Comparison of ENCODE assay signal across 8 mouse cellular contexts in genomic region chr7:135768592-135768991, GRCm38 (mm10). TPM values are rescaled to one million over a fixed set of nuclear protein-coding genes. Genes with fewer than 3 reads are reported as not detected.
DNase-seq lines count a peak whose midpoint lies in the region; ATAC-seq and TF ChIP-seq lines count a peak whose summit lies in the region.

No protein-coding gene starts in this region.

- no peak overlapping the region for H3K4me3 ChIP-seq in heart, embryonic 10.5 days
- H3K4me3 ChIP-seq in intestine, postnatal 0 days (ENCODE audit: low read depth, low read length), result no peak overlapping the region
- no peak overlapping the region for H3K4me3 ChIP-seq in stomach, embryonic 14.5 days (ENCODE audit: low read depth, low read length)

- WGBS in heart, embryonic 10.5 days, result 9% methylated on average over 3 of the region's 3 CpGs
- 1% methylated on average over 3 of the region's 3 CpGs for WGBS in intestine, postnatal 0 days
- 11% methylated on average over 3 of the region's 3 CpGs for WGBS in stomach, embryonic 14.5 days

- H3K4me1 ChIP-seq in heart, embryonic 10.5 days, result no peaks in the 10 kb centered on the region
- H3K4me1 ChIP-seq in intestine, postnatal 0 days (replicated peaks; ENCODE audit: control insufficient read depth, insufficient read depth, low read length), result no peaks in the 10 kb centered on the region; the same call in 1 of the 2 replicates
- no peaks in the 10 kb centered on the region for H3K4me1 ChIP-seq in stomach, embryonic 14.5 days (ENCODE audit: control insufficient read depth, insufficient read depth, low read length)

- peak; percentile 85 to 94 for DNase-seq in heart, adult 18-20 months
- DNase-seq in heart, embryonic 10.5 days (ENCODE audit: low spot score), result no peak
- DNase-seq in cerebellum, adult 9-10 months, result peak; percentile 60
- DNase-seq in frontal cortex, postnatal 10 days (ENCODE audit: low spot score in 2 of 2), result peak; percentile 47 to 74
- peak; percentile 93 for DNase-seq in left cerebral cortex, postnatal 4 days
- peak; percentile 75 for DNase-seq in neural tube, embryonic 10.5 days (ENCODE audit: extremely low spot score, low spot score)

- no peak overlapping the region for H3K27ac ChIP-seq in heart, embryonic 10.5 days
- no peak overlapping the region for H3K27ac ChIP-seq in intestine, postnatal 0 days (ENCODE audit: low read depth, low read length)
- no peak overlapping the region for H3K27ac ChIP-seq in stomach, embryonic 14.5 days (ENCODE audit: low read length)

- intact Hi-C loops in left cerebral cortex, postnatal 4 days (cut with DNase I), result no loop called here

- no peak overlapping the region for H3K9ac ChIP-seq in intestine, postnatal 0 days (ENCODE audit: low read depth, low read length)
- no peak overlapping the region for H3K9ac ChIP-seq in stomach, embryonic 14.5 days (replicated peaks; ENCODE audit: low read depth, low read length)

- H3K36me3 ChIP-seq in heart, embryonic 10.5 days, result no peaks in the 10 kb centered on the region
- no peaks in the 10 kb centered on the region for H3K36me3 ChIP-seq in intestine, postnatal 0 days (ENCODE audit: control insufficient read depth, insufficient read depth)
- no peaks in the 10 kb centered on the region for H3K36me3 ChIP-seq in stomach, embryonic 14.5 days (ENCODE audit: control insufficient read depth, insufficient read depth, low read length)

- ATAC-seq in intestine, postnatal 0 days, result 0 out of 2 replicates have a peak, but pooled peaks have one; percentile 28
- ATAC-seq in stomach, embryonic 14.5 days (ENCODE audit: insufficient number of reproducible peaks, insufficient read depth, low FRiP score, low read depth), result 0 out of 2 replicates have a peak, but pooled peaks have one; percentile 33

- H3K27me3 ChIP-seq in heart, embryonic 10.5 days (ENCODE audit: insufficient read depth, poor library complexity, severe bottlenecking), result peaks cover 4% of the 10 kb centered on the region; the same call in 1 of the 2 replicates
- peaks cover 5% of the 10 kb centered on the region; the same call in 1 of the 2 replicates for H3K27me3 ChIP-seq in intestine, postnatal 0 days (replicated peaks; ENCODE audit: control insufficient read depth, insufficient read depth, low read length)
- H3K27me3 ChIP-seq in stomach, embryonic 14.5 days (ENCODE audit: control insufficient read depth, insufficient read depth, low read length), result no peaks in the 10 kb centered on the region

- TF ChIP-seq CTCF in intestine, postnatal 0 days (IDR thresholded peaks at IDR 0.05; ENCODE audit: low read depth), result peak; percentile 89

- no peaks in the 10 kb centered on the region for H3K9me3 ChIP-seq in heart, embryonic 10.5 days
- H3K9me3 ChIP-seq in intestine, postnatal 0 days (ENCODE audit: control insufficient read depth), result no peaks in the 10 kb centered on the region
- H3K9me3 ChIP-seq in stomach, embryonic 14.5 days (ENCODE audit: control insufficient read depth, low read depth, low read length), result no peaks in the 10 kb centered on the region

- H3K4me2 ChIP-seq in intestine, postnatal 0 days (replicated peaks; ENCODE audit: low read depth), result no peak overlapping the region
- H3K4me2 ChIP-seq in stomach, embryonic 14.5 days (replicated peaks; ENCODE audit: low read depth, low read length), result no peak overlapping the region

RNA-seq across cellular contexts. Expression of gene Mki67, which starts 52.4 kb away (rescaled TPM):
- 1 to 10 TPM; 1.4 to 1.8 TPM for total RNA-seq in heart, adult 18-20 months (2021)
- polyA plus RNA-seq in heart, embryonic 10.5 days (2016; fragmentation: Nextera tagmentation; extraction: Ambion mirVana), result 36.1 and 41.1 TPM in 2 replicates
- polyA plus RNA-seq in intestine, postnatal 0 days (2015; fragmentation: Nextera tagmentation; extraction: Ambion mirVana), result 8.7 and 9.0 TPM in 2 replicates
- total RNA-seq in left cerebral cortex, postnatal 4 days (2021), result 10 to 100 TPM; 15.8 to 16.5 TPM
- 65.8 and 66.4 TPM in 2 replicates for polyA plus RNA-seq in stomach, embryonic 14.5 days (2014; fragmentation: Nextera tagmentation; extraction: Ambion mirVana)
